Mouse (Mus musculus) liver, embryonic 12.5 days (tissue): ENCODE measurements at regions not wholly inside any gene's neighbourhood (a gene's known extent, or its start where the extent isn't known, plus 50 kb on each side); places are given as distances from the start of the nearest gene placed in this dataset.

Experiments used
- ATAC-seq: fragments of 200-750 bp; cut with Nextera tagmentation; 2 replicates; pipeline ENCODE4 v1.8.0; 2017; ENCODE audit warnings: moderate number of reproducible peaks, mild to moderate bottlenecking, moderate library complexity
- H3K27ac ChIP-seq: fragments of 300-500 bp; sonication (generic); 2 replicates; pipeline ENCODE4 v1.5.1; 2016; ENCODE audit warnings: mild to moderate bottlenecking
- H3K27me3 ChIP-seq: fragments of 300-500 bp; sonication (generic); replicated peaks from 2 replicates; pipeline ENCODE4 v1.6.1; 2016; ENCODE audit warnings: mild to moderate bottlenecking, moderate library complexity
- H3K36me3 ChIP-seq: fragments of 300-500 bp; sonication (generic); 2 replicates; pipeline ENCODE4 v1.6.1; 2016; ENCODE audit warnings: mild to moderate bottlenecking, moderate library complexity
- H3K4me1 ChIP-seq: fragments of 300-500 bp; sonication (generic); 2 replicates; pipeline ENCODE4 v1.6.1; 2016
- H3K4me2 ChIP-seq: fragments of 300-500 bp; sonication (generic); 2 replicates; pipeline ENCODE4 v1.6.1; 2016; ENCODE audit warnings: mild to moderate bottlenecking, moderate library complexity
- H3K4me3 ChIP-seq: fragments of 300-500 bp; sonication (generic); 2 replicates; pipeline ENCODE4 v1.5.1; 2016; ENCODE audit warnings: mild to moderate bottlenecking, moderate library complexity
- H3K9ac ChIP-seq: fragments of 300-500 bp; sonication (generic); 2 replicates; pipeline ENCODE4 v1.6.1; 2016; ENCODE audit warnings: mild to moderate bottlenecking, moderate library complexity
- H3K9me3 ChIP-seq: fragments of 300-500 bp; sonication (generic); replicated peaks from 2 replicates; pipeline ENCODE4 v1.6.1; 2016; ENCODE audit warnings: mild to moderate bottlenecking, moderate library complexity
- WGBS: fragments of 180-500 bp; shearing (Covaris S2); methylation state at CpG from one replicate; pipeline ENCODE4 v1.1.7; 2016; ENCODE audit not compliant: insufficient replicate concordance; 5-methylcytosine and 5-hydroxymethylcytosine counted together

DNA sequence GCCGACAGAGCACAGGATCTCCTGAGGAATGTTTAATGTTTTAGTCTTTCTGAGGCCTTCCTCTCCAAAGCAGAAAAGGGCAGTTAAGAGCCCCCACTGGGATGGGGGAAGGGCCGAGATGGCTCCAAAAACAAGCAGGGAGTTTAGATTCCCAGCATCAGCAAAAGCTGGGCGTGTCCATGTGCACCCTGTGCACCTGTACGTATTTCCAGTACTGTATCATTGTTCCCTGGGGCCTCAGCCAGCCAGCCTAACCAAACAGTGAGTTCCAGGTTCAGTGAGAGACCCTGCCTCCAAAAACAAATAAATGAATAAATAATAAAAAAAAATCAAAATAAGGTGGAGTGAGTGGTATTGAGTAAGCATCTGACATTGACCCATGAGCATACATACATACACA is 50.8 kb upstream of the Olfm1 start:
- Histone ChIP-seq H3K9ac (no peak overlapping the region), H3K9me3 (no peaks in the 10 kb centered on the region), H3K36me3 (no peaks in the 10 kb centered on the region), H3K4me3 (no peak overlapping the region), H3K27ac (peak overlapping the region; percentile 64), H3K4me1 (peaks cover 53% of the 10 kb centered on the region), H3K27me3 (peaks cover 39% of the 10 kb centered on the region), H3K4me2 (peak overlapping the region; percentile 58)
- WGBS: 17% methylated on average over 4 of the region's 4 CpGs
- ATAC-seq: peak; percentile 11; the same call in 1 of the 2 replicates

DNA sequence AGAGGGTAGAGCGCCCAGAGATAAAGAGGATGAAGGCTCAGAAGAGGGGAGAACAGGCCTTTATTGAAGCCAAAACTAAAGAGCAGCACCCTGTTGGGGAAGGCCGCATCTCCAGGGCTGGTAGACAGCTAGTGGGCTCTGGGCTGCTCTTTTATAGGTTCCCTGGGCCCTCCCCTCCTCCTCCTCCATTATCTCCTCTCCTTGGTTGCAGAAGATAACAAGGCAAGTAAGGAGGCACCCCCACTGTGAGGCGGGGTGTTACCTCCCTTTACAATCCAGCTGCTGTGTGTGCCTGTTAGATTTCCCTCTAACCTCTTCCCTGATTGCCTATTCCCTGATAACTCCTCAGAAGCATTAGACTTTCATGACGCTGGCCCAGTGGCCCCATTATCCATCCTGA is 51.2 kb upstream of the Olfm1 start:
- Histone ChIP-seq H3K4me1 (peaks cover 49% of the 10 kb centered on the region), H3K9me3 (no peaks in the 10 kb centered on the region), H3K36me3 (no peaks in the 10 kb centered on the region), H3K27me3 (peaks cover 41% of the 10 kb centered on the region), H3K4me2 (peak overlapping the region; percentile 58), H3K4me3 (no peak overlapping the region), H3K27ac (peak overlapping the region; percentile 77), H3K9ac (peak overlapping the region; percentile 36)
- 19% methylated on average over 4 of the region's 4 CpGs for WGBS
- peak; percentile 98 for ATAC-seq

DNA sequence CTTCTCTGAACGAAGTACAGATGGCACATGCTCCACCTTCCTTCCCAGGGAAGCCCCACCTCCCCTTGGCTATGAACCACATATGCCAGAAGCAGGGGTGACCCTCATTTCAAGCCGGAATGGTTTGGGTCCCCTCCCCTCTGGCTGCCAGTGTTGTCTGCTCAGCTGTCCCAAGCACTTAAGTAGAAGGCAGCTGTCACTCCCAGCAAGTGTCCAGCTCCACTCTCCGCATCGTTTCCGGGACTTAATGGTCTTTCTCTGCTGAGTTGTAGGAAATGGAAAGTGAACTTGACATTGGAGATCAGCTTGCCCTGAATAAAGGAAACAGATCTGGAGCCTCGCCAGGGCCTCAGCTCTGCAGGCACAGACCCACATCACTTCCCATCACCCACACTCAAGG is 53.9 kb upstream of the Fcnb start:
- no peak overlapping the region for H3K27ac ChIP-seq
- H3K4me3 ChIP-seq: no peak overlapping the region
- no peak for ATAC-seq
- no peaks in the 10 kb centered on the region for H3K36me3 ChIP-seq
- no peak overlapping the region for H3K4me2 ChIP-seq
- H3K4me1 ChIP-seq: peaks cover 35% of the 10 kb centered on the region
- no peaks in the 10 kb centered on the region for H3K9me3 ChIP-seq
- WGBS: 61% methylated on average over 6 of the region's 6 CpGs
- H3K27me3 ChIP-seq: peaks cover 50% of the 10 kb centered on the region
- H3K9ac ChIP-seq: no peak overlapping the region

DNA sequence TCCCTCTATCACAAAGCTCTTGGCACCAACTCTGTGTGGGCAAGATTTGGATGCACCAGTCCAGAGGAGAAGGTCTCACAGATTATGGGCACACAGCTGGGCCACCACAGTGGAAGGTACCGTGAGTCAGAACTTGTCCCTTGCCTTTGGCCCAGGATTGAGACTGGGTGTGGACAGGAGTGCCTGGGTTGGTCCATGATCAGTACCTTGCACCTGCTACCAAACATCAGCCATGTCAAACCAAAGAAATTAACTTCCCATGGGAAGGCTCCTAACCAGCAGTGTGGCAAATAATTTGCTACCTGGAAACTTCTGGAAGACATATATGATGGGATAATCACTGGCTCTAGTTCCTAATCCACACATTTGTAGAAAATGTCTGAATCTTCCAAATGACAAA is 49.9 kb upstream of the Fcnb start:
- no peaks in the 10 kb centered on the region for H3K36me3 ChIP-seq
- H3K9ac ChIP-seq: no peak overlapping the region
- H3K27me3 ChIP-seq: peaks cover 57% of the 10 kb centered on the region
- H3K9me3 ChIP-seq: no peaks in the 10 kb centered on the region
- no peak overlapping the region for H3K4me2 ChIP-seq
- no peak overlapping the region for H3K27ac ChIP-seq
- ATAC-seq: no peak
- no peak overlapping the region for H3K4me3 ChIP-seq
- WGBS: 86% methylated on average over 1 of the region's 1 CpGs
- H3K4me1 ChIP-seq: peaks cover 4% of the 10 kb centered on the region; the same call in 1 of the 2 replicates
